Mouse (Mus musculus) cerebellum, adult 8-10 months (tissue): ENCODE measurements around the gene Hmgb1.

ENCODE experiments used
- DNase-seq: peaks from one replicate; pipeline ENCODE4 v3.0.0; 2022

The Hmgb1 gene

DNA sequence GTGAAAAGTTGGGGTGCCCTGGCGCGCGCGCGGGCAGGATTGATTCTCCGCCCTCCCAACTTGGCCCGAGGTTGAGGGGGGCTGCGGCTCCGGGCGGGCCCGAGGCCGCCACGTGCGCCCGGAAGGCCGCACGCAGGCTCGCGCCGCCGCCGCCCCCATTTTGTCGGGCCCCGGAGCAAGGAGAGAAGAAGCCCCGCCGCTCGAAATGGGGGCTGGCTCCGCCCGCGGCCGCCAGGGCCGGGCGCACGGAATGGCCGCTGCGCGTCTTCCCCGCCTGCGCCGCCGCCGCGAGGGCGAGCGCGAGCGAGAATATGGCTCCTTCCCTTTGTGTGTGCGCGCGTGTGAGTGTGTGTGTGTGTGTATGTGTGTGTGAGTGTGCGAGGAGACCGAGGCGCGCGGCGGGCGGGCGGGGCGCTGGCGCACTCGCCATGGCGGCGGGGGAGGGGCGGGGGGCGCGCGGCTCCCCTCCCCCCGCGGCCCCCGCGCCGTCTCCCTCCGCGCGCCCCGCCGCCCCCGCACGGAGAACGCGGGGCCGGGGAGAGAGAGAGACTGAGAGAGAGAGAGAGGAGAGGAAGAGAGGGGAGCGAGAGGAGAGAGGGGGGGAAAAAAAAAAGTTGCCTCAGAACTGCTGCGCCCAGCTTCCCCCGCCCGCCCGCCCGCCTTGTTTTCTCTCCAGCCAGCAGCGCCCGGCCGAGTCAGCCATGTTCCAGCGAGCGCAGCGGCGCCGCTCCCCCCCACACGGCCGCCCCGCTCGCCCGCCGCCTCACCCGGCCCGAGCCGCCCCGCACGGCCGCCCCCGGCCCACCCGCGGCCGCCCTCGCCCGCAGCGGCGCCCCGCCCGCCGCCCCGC lies 132.5 kb downstream of the Hmgb1 start:
- peak; percentile 72 for DNase-seq

DNA sequence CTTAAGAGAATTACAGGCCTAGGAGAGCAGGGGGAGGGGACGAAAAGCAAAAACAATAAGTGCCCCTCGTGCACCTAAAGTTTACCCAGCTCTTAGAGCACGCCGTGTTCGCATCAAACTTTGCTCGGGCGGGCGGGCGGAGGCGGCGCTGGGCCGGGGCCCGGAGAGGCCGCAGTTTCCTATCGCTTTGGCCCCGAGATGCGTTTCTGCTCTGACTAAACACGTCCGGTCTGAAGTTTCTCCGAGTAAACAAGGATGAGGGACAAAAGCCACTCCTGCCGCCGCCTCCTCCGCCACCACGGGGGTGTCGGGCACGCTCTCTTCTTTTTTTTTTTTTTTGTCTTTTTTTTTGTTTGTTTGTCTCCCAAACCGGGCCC lies 133.1 kb downstream of the Hmgb1 start:
- no peak for DNase-seq

DNA sequence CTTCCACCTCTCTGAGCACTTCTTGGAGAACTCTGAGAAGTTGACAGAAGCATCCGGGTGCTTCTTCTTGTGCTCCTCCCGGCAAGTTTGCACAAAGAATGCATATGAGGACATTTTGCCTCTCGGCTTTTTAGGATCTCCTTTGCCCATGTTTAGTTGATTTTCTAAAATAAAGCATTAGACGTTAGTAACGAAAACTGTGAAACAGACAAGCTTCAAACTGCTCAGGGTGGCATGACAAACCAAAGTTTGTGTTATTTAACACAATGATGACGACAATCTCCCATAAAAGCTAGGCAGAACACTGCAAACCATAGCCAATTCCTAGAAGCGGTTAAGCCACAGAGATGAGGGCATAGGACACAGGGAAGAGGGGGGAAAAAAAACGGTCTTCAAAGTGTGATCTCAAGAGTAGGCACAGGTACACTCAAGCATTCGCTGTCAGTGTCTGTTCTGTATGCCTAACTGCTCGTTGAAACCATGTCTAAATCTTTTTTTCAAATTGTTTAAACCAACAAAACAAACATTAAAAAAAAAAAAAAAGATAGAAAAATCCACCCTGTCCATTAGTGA lies 133.6 kb downstream of the Hmgb1 start:
- DNase-seq: no peak

DNA sequence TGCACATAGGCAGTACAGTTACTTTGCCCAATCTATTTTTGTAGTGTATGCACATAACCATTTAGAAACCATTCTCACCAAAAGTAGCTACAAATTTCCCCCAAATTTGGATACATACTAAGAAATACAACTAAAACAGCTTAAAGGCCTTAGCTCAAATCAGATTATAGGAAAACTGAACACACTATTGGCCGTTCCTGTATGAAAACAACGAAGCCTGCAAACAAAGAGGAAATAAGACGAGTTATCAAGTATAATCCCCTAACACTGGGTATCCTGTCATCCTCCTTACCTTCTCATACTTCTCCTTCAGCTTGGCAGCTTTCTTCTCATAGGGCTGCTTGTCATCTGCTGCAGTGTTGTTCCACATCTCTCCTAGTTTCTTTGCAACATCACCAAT lies 134.9 kb downstream of the Hmgb1 start:
- no peak for DNase-seq

DNA sequence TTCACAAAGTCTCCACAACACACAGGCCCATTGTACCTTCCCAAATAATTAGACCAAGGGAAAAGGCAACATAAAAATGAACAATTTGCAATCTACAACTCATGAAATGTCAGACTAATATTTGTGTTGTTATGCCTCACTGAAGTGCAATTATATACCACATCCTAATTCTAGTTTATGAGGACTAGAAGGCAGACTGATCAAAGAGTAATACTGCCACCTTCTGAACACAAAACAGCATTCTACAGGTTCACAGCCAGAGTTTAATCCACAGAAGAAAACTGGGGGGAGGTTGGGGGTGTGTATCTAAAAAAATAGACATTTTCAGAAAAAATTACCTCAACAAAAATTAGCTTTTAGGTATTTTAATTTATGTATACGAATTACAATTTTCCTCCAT lies 135.3 kb downstream of the Hmgb1 start:
- no peak for DNase-seq

DNA sequence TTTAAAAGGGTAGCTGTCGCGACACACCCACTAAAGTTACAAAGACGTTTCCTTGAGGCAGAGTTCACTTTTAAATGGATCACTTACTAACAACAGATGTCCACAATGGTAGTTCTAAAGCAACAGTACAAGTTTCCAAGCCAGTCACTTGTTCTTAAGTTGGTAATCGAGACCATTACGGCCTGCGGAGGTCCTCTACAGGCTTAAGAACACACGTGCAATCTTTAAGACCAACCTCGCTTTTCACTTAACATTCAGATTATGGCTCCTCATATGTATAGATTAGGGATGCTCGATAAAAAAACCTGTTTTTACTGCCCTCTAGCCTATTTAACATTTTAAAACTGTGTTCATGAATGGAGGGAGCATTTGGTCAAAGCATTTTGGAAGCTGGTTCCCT lies 137.6 kb downstream of the Hmgb1 start:
- DNase-seq: no peak

DNA sequence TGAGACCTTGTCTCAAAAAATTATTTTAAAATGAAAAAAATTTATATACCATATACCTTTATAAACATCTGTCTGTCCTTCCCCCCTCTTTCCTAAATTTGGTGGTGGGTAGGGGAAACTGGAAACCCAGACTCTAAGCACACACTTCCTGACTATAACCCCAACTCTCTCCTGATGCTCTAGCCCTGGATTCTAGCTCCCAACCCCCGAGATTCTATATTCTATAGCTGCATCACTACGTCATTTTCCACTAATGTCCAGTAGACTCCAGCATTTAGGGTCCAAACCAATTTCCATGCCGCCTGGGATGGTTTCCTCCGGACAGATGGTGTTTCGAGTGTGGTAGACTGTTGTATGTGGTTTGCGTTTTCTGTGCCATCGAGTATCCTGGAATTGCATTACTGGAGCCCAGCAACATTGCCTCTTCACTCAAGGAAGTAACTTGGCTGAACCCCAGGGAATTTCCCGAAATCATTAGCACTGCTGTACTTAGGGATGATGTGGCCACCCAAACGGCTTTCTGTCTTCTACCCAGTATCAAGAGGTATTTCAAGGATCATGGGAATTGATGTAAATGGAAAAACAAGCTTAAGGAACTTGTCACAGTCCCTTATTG lies 138.7 kb downstream of the Hmgb1 start:
- DNase-seq: no peak

DNA sequence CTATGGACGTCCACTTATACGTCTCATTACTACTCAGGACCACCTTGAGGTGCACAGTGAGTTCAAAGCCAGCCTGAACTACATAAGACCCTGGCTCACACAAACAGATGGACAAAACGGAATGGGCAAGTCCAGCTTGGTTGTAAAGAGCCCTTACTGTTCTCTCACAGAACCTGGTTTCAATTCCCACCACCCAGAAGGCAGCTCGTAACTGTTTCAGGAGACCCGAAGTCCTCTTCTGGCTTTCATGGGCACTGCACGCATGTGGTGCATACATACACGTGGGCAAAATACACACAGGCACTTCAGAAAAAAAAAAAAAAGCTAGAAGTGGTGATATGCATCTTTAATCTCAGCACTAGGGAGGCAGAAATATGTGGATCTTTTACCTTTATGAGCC lies 139.2 kb downstream of the Hmgb1 start:
- DNase-seq: no peak

DNA sequence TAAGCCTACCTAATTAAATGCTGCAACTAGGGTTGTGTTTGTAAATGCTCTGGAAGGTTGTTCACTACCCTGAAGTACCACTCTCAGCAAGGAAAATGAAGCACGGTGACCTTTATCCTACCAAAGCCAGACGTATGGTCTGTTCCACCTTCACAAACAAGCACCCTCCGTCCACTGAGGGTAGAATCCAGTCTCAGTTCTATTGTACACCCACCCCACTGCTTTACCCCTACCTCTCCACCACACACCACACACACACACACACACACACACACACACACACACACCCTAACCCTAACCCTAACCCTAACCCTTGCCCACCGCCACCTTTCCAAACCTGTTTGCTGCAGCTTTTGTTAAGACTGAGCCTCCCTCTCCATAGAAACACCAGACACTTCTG lies 140.2 kb downstream of the Hmgb1 start:
- DNase-seq: no peak

DNA sequence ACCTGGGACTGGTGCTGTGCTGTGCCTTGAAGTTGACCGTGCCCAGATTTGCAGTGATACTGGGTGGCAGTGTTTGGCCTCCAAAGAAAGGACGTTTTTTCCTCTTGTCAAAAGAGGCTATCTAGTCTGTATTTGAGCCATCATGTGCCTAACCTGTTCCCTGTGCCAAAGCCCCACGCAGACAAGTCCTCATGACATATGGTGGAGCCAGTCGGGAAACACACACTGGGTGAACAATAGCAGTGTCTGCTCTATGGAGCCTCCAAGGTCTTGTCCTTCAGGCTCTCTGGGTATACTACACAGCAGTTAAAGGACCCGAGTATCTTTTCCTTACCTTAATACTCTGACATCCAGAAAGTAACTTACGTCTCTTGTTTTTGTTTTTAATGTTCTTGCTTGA lies 141.0 kb downstream of the Hmgb1 start:
- no peak for DNase-seq

DNA sequence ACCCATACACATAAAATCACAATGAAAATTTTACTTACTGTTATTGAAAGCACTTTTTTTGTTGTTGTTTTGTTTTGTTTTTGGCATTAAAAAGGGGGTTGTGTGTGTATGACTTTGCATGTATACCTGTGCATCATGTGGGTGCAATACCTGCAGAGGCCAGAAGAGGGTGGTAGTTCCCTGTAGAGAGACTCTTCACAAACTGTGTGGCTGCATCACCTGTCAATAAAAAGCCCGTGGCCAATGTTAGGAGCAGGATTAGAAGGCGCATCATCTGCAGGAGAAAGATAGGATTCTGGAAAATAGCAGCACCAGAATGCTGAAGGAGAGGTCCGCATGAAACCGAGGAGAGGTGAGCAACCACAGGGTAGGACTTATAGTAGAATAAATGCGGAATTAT lies 144.5 kb downstream of the Hmgb1 start:
- no peak for DNase-seq

DNA sequence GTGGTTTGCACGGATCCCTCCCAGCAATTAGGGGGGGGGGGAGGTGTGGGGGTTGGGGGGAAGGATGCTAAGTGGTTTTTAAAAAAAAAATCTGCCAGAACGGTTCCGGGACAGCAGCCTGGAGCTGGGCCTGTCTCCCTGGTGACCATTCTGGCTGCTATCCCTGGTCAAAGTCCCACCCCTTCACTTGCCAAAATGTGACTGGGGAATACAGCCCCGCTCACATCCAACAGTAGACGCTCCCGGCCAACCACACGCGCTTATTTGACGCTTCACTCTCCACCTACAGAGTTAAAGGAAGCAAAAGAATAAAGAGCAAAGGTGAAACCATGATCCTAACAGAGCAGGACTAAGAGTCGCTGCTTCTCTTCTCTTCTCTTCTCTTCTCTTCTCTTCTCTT lies 146.6 kb downstream of the Hmgb1 start:
- no peak for DNase-seq

DNA sequence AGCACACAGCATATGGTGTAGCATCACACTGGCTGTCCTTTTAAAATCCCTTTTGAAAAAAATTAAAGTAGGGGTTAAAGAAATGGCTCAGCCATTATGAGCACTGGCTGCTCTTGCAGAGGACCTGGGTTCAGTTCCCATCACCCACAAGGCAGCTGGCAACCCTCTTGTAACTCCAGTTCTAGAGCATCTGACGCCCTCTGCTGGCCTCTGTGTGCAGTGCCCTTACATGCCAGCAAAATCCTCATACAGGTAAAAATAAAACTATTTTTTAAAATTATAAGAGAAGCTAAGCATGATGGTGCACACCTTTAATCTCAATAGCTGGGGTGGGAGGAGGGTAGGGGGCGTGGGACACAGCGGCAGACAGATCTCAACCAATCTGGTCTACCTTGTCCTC lies 147.4 kb downstream of the Hmgb1 start:
- DNase-seq: no peak

DNA sequence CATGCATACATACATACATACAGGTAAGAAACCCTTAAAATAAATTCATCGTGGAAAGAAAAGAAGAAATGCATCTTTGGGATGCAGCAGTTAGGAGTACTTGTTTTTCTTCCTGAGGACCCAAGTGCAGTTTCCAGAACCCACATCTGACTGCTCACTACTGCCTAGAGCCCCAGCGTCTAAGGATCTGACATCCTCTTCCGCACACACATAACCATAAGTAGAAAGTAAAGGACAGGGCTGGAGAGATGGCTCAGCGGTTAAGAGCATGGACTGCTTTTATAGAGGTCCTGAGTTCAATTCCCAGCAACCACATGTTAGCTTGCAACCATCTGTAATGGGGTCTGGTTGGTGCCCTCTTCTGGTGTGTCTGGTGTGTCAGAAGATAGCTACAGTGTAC lies 151.9 kb downstream of the Hmgb1 start:
- no peak for DNase-seq

DNA sequence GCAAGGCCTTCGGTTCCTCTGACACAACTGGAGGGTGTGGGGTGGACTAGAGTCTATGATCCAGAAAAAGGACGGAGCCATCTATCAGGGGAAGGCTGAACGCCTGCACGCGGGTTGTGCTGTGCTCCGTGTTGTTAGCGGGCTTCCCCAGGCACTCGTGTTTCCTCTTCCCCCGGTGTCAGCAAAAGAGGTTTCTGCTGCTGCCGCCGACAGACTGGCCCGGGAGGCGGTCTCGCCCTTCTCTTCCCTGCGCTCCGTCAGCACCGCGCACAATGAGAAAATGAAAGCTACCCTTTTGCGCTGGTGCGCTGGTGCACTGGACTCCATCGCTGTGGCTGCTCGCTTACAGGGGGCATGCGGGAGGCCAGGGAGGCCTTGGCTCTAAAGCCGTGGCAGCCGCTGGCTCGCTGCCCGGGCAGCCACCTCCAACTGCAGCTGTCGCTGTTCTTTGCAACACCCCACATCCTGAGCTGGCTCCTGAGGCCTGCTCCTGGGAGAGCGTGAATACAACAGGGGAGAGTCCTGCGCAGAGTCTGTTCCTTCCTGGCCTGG lies 153.0 kb downstream of the Hmgb1 start:
- DNase-seq: peak; percentile 43

DNA sequence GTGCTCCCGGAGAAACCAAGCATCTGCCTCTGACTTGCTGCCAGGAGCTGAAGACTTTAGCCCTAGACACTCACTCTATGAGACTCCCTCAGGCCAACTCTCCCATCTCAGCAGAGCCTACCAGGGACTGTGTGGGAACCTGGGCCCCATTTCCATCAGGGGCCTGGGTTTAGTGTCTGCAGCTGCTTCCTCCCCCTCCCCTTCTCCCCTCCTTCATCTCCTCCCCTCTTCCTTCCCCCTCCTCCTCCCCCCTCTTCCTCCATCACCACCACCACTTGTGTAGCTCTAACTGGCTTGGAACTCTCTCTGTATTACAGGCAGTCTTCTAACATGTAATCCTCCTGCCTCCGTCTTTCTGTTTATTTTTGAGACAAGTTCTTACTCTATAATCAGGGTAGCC lies 154.2 kb downstream of the Hmgb1 start:
- no peak for DNase-seq

DNA sequence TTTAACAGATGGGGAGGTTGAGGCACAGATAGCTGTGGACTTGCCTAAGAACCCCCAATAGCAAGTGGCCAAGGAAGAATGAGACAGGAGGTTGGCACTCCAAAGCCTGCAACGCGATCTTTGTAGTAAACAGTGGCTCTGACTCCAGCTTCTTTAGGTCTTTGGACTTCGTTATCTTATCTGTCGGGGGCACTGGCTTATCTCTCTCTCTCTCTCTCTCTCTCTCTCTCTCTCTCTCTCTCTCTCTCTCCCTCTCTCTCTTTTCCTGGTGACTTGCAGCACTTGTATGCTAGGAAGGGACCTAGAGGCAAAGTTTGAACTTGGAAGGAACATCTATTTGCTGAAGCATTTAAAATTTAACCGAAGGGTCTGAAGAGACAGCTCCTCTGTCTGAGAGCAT lies 155.9 kb downstream of the Hmgb1 start:
- no peak for DNase-seq

DNA sequence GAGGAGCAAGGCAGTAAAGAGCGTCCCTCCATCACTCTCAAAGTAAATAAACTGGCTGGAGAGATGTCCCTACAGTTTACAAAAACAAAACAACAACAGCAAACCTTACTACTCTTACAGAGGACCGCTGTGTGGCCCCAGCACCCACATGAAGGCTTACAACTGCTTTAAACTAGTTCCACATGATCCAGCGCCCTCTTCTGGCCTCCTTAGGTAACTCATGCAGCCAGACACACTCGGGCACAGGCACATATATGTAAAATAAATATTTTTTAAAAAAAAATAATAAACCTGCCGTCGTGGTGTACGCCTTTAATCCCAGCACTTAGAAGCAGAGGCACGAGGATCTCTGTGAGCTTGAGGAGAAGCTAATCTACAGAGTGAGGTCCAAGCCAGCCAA lies 156.9 kb downstream of the Hmgb1 start:
- DNase-seq: no peak

DNA sequence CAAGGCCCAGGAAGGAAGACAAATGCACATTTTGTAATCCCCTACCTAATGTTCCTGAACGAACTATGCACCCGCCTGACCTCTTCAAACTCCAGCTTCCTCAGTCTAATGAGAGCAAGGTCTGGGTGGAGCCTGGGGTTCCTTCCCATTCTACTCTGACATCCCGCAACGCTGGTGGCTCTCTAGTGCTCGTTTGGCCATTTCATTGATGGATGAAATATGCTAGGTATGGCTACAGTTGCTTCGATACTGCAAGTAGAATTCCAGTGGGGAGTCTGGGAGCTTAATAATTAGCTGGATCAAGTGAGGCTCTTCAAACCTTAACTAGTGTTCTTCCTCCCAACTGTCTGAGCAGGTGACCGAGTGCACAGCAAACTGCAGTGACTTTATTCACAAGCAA lies 163.2 kb downstream of the Hmgb1 start:
- DNase-seq: no peak

DNA sequence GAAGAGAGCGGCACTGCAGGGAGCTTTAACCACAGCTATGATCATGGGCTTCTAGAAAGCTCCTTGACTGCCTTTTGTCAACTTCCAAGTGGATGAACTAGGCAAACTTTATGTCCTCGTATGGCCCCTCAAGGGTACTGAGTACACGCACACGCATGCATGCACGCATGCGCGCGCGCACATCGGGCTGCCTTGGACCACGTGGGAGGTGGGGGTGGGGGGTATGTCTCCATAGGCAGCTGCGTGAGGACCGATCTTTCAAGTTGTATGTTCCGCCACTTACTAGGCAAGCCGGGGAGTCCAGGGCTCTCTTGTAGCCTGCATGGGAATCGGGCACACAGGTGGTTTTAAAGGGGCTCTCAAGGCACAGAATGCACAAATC lies 163.6 kb downstream of the Hmgb1 start:
- no peak for DNase-seq

DNA sequence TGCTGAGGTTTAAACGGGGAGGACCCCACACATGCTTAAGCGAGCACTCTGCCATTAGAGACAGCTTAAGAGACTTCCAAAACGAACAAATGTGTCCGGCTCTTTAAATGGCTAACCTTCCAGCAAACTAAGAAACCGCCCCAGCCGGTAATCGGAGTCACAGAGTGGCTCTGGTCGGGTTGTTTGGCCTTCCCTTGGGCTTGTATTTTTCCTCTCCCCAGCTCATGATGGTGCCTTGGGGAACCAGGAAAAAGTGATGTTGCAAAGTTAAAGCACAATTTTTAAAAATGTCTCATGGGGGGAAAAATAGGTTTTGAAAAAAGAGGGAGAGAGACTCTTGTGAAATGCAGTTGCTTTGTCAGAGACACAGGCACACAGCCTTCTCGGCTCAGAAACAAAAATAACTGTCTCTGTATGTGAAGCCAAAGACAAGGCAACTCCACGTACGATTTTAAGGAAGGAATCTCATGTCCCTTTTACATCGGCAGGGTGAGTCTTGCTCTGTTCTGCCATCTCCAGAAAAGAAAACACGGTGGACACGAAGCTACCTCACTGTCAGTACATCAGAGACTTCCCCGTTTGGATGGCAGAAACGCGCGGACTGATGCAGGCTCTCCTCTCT lies 164.1 kb downstream of the Hmgb1 start:
- no peak for DNase-seq

DNA sequence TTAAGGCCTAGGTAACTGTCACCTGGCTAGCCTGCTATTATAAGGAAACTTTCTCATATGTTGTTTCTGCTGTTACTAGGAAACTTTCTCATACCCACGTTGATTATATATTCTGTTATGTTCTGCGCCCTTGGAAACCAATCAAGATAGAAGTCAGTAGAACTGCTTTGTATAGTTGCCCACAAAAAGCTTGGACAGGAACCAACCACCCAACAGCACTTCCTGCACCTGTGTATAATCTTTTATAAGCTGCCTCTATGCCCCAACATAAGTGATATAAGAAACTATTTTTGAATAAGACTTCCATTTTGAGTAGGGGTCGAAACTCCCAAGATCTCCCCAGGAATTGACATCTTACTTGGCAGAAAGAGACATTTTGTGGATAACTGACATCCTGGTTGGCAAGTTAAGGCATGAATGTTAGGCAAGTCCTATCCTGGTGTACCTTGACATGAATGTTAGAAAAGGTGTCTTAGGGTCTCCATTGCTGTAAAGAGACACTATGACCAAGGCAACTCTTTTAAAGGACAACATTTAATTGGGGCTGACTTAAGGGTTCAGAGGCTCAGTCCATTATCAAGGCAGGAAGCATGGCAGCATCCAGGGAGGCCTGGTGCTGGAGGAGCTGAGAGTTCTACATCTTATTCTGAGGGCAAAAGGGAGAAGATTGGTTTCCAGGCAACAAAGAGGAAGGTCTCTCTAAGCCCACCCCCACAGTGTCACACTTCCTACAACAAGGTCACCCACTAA lies 166.4 kb downstream of the Hmgb1 start:
- DNase-seq: no peak

DNA sequence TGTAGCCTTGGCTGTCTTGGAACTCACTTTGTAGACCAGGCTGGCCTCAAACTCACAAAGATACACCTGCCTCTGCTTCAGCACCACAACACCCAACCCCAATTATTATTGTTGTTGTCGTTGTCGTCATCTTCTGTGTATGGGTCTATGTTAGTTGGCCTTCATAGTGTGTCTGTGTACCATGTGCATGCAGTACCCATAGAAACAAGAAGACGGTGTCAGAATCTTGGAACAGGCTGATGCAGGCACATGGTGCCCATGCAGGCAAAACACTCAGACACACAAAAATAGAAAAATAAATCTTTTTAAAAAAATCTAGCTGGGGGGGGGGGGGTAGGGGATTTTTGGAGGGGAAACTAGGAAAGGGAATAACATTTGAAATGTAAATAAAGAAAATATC lies 167.1 kb downstream of the Hmgb1 start:
- no peak for DNase-seq
